Mouse (Mus musculus): ENCODE results near the gene B2m.

Gene B2m

DNA sequence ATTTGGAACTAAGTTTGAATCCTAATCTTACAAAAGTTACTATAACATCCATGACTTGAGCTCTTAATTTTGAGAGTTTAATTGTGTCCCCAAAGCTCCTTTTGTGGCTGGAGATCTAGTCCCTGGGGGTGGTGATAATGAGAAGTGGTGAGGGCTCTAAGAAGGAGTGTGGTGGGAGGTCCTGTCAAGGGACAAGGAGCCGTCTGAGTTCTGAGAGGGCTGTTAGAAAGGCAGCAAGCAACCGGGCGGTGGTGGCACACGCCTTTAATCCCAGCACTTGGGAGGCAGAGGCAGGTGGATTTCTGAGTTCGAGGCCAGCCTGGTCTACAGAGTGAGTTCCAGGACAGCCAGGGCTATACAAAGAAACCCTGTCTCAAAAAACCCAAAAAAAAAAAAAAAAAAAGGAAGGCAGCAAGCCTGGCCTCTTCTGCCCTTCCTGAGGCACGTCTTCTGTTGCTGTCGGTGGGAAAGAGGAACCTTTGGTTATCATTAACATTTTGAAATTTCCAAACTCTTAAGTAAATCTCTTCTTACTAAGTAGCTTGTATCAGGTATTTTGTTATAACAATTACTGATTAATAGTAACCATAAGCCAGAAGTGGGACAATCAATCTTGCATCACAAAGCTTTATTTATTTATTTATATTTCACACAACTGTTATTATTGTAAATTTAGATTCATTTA is 6.3 kb downstream of the B2m start:
- Histone ChIP-seq H3K36me3 (ENCODE audit: insufficient read depth, low read length) (no peaks in the 10 kb centered on the region), H3K9me3 (ENCODE audit: low read length) (peaks cover 13% of the 10 kb centered on the region), H3K4me1 (replicated peaks; ENCODE audit: low read depth, low read length) (peaks cover 10% of the 10 kb centered on the region), H3K27me3 (ENCODE audit: insufficient read depth, low read length) (peaks cover 35% of the 10 kb centered on the region), H3K4me3 (replicated peaks; ENCODE audit: low read length) (no peak overlapping the region)
- TF ChIP-seq CTCF (conservative IDR thresholded peaks at IDR 0.05; ENCODE audit: low read length) (no peak), NANOG (IDR thresholded peaks at IDR 0.05; ENCODE audit: borderline replicate concordance, low read length) (no peak), POU5F1 (IDR thresholded peaks at IDR 0.05; ENCODE audit: borderline replicate concordance, low read length) (no peak)

DNA sequence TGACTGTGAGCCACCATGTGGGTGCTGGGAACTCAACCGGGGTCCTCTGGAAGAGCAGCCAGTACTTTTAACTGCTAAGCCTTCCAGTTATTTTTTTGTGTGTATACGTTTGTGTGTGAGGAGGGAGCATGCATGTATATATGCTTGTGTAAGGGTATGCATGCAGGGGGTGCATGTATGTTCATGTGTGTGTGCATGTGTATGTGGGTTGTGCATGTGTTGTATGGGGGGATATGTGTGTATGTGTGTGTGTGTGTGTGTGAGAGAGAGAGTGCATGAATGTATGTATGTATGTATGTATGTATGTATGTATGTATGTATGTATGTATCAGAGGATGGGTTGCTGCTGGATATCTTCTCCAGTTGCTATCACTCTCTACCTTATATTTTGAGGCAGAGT is 7.0 kb downstream of the B2m start:
- Histone ChIP-seq H3K4me3 (replicated peaks; ENCODE audit: low read length) (no peak overlapping the region), H3K36me3 (ENCODE audit: insufficient read depth, low read length) (no peaks in the 10 kb centered on the region), H3K27me3 (ENCODE audit: insufficient read depth, low read length) (peaks cover 29% of the 10 kb centered on the region), H3K9me3 (ENCODE audit: low read length) (peaks cover 13% of the 10 kb centered on the region), H3K4me1 (replicated peaks; ENCODE audit: low read depth, low read length) (peaks cover 12% of the 10 kb centered on the region)
- TF ChIP-seq CTCF (conservative IDR thresholded peaks at IDR 0.05; ENCODE audit: low read length) (no peak), NANOG (IDR thresholded peaks at IDR 0.05; ENCODE audit: borderline replicate concordance, low read length) (no peak), POU5F1 (IDR thresholded peaks at IDR 0.05; ENCODE audit: borderline replicate concordance, low read length) (no peak)

DNA sequence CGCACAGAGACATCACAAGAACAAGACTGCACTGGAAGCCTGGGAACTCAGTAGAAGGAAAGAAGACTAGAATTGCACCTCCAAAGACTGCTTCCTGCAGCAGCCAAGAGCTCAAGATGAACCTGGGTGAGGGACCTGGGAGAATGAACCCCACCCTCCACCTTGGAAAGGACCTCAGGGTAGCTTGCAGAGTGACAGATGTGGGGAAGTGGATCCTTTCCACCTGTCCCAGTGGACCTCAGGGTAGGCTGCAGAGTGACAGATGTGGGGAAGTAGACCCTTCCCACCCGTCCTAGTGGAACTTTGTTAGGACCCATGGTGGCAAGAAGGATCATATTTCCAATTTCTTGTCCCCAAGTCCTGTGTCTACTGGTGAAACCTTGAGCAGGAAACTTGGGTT is 7.8 kb downstream of the B2m start:
- Histone ChIP-seq H3K4me3 (replicated peaks; ENCODE audit: low read length) (no peak overlapping the region), H3K4me1 (replicated peaks; ENCODE audit: low read depth, low read length) (peaks cover 12% of the 10 kb centered on the region), H3K9me3 (ENCODE audit: low read length) (peaks cover 6% of the 10 kb centered on the region), H3K36me3 (ENCODE audit: insufficient read depth, low read length) (no peaks in the 10 kb centered on the region), H3K27me3 (ENCODE audit: insufficient read depth, low read length) (peaks cover 23% of the 10 kb centered on the region)
- no peak for TF ChIP-seq NANOG (IDR thresholded peaks at IDR 0.05; ENCODE audit: borderline replicate concordance, low read length)
- no peak for TF ChIP-seq CTCF (conservative IDR thresholded peaks at IDR 0.05; ENCODE audit: low read length)
- no peak for TF ChIP-seq POU5F1 (IDR thresholded peaks at IDR 0.05; ENCODE audit: borderline replicate concordance, low read length)

DNA sequence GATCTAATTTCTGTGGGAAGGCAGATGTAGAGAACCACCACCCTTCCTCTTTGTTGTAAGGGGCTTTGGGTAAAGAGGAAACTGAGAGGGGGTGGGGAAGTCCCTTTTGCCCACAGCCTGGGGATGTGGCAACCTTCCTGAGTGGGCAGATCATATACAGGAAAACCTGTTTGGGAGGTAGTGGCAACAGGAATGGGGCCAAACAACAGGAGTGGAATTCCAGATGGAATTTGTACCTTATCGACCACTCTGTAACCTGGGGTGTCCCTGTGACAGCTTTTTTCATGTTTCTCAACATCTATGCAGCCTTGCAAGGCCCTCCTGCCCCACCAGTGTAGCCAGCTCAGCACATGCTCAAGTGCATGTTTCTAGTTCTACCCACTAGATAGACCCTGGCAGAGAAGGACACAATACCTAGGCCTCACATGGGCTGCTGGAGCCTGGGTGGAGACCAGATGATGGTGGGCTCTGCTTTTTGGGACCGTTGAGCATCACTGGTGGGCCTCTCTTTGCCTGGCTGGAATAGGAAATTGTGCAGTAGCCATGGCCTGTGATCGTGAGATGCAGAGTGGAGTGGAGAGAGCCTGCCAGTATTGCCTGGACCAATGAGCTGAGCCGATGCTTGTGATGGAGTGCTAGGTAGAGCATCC is 8.7 kb downstream of the B2m start:
- peak overlapping the region; percentile 41; the same call in 1 of the 2 replicates for H3K4me3 ChIP-seq (replicated peaks; ENCODE audit: low read length)
- TF ChIP-seq POU5F1 (IDR thresholded peaks at IDR 0.05; ENCODE audit: borderline replicate concordance, low read length) (no peak), CTCF (conservative IDR thresholded peaks at IDR 0.05; ENCODE audit: low read length) (no peak), NANOG (IDR thresholded peaks at IDR 0.05; ENCODE audit: borderline replicate concordance, low read length) (no peak)
- peaks cover 14% of the 10 kb centered on the region; the same call in 1 of the 2 replicates for H3K27me3 ChIP-seq (ENCODE audit: insufficient read depth, low read length)
- H3K4me1 ChIP-seq (replicated peaks; ENCODE audit: low read depth, low read length) = peaks cover 15% of the 10 kb centered on the region
- no peaks in the 10 kb centered on the region for H3K9me3 ChIP-seq (ENCODE audit: low read length)
- no peaks in the 10 kb centered on the region for H3K36me3 ChIP-seq (ENCODE audit: insufficient read depth, low read length)

DNA sequence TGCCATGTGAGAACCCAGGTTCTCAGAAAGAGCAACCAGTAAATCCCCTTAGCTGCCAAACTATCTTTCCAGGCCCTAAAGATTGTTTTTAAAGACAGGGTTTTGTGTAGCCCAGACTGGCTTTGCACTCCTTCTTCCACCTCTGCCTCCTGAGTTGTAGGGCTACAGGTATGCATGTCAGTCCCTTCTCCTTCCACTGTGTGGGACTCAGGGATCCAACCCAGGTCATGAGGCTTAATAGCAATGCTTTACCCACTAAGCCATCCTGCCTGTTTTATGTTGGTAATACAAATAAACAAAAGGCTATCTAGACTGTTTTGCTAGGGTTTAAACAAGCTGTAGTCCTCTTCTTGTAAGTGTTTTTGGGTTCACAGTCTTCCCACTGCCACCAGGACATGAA is 10.1 kb downstream of the B2m start:
- H3K4me3 ChIP-seq (replicated peaks; ENCODE audit: low read length) = no peak overlapping the region
- H3K36me3 ChIP-seq (ENCODE audit: insufficient read depth, low read length) = no peaks in the 10 kb centered on the region
- no peak for TF ChIP-seq NANOG (IDR thresholded peaks at IDR 0.05; ENCODE audit: borderline replicate concordance, low read length)
- TF ChIP-seq CTCF (conservative IDR thresholded peaks at IDR 0.05; ENCODE audit: low read length) = no peak
- TF ChIP-seq POU5F1 (IDR thresholded peaks at IDR 0.05; ENCODE audit: borderline replicate concordance, low read length) = no peak
- no peaks in the 10 kb centered on the region for H3K9me3 ChIP-seq (ENCODE audit: low read length)
- peaks cover 9% of the 10 kb centered on the region; the same call in 1 of the 2 replicates for H3K27me3 ChIP-seq (ENCODE audit: insufficient read depth, low read length)
- peaks cover 24% of the 10 kb centered on the region for H3K4me1 ChIP-seq (replicated peaks; ENCODE audit: low read depth, low read length)

DNA sequence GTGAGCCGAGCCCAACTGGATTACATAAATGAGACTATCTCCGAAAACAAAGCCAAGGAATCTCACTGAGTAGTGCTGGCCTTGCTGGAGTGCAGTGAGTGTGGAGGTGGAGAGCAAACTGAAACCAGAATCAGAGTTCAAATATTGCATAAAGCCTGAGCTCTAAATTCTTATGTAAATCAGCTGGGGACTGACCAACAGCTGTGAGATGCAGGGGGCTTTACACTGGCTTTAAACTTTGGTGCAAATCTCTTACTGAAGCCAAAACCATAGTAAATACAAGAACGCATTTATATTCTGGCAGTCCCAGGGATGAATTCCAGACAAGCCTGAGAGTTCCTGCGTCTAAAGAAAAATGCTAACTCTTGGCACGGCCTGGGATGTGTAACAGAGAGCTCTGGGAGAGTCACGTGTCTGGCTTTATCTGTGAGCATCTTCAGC is 10.9 kb downstream of the B2m start:
- H3K4me3 ChIP-seq (replicated peaks; ENCODE audit: low read length) = no peak overlapping the region
- peaks cover 9% of the 10 kb centered on the region; the same call in 1 of the 2 replicates for H3K27me3 ChIP-seq (ENCODE audit: insufficient read depth, low read length)
- H3K9me3 ChIP-seq (ENCODE audit: low read length) = no peaks in the 10 kb centered on the region
- TF ChIP-seq NANOG (IDR thresholded peaks at IDR 0.05; ENCODE audit: borderline replicate concordance, low read length) = no peak
- no peak for TF ChIP-seq CTCF (conservative IDR thresholded peaks at IDR 0.05; ENCODE audit: low read length)
- TF ChIP-seq POU5F1 (IDR thresholded peaks at IDR 0.05; ENCODE audit: borderline replicate concordance, low read length) = no peak
- H3K4me1 ChIP-seq (replicated peaks; ENCODE audit: low read depth, low read length) = peaks cover 24% of the 10 kb centered on the region
- H3K36me3 ChIP-seq (ENCODE audit: insufficient read depth, low read length) = no peaks in the 10 kb centered on the region

DNA sequence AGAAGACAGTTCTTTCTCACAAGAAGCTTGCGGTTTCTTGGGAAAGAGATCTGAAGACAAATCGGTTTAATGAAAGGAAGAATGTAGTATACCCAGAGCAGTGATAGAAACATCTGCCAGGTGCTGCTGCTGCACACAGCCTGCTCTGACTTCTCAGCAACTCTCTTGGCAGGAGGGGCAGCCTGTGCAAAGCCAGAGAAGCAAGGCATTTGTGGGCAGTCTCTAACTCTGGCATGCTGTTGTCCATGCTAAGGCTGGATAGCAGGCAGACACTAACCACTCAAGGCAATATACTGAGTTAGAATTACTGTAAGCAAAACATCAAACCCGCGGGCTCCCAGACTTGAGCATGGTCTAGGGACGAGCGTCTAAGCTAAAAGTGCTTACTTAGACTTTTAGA is 12.2 kb downstream of the B2m start:
- Histone ChIP-seq H3K4me3 (replicated peaks; ENCODE audit: low read length) (no peak overlapping the region), H3K4me1 (replicated peaks; ENCODE audit: low read depth, low read length) (peaks cover 32% of the 10 kb centered on the region), H3K36me3 (ENCODE audit: insufficient read depth, low read length) (no peaks in the 10 kb centered on the region), H3K9me3 (ENCODE audit: low read length) (no peaks in the 10 kb centered on the region), H3K27me3 (ENCODE audit: insufficient read depth, low read length) (peaks cover 13% of the 10 kb centered on the region; the same call in 1 of the 2 replicates)
- TF ChIP-seq CTCF (conservative IDR thresholded peaks at IDR 0.05; ENCODE audit: low read length) (no peak), NANOG (IDR thresholded peaks at IDR 0.05; ENCODE audit: borderline replicate concordance, low read length) (no peak), POU5F1 (IDR thresholded peaks at IDR 0.05; ENCODE audit: borderline replicate concordance, low read length) (no peak)

DNA sequence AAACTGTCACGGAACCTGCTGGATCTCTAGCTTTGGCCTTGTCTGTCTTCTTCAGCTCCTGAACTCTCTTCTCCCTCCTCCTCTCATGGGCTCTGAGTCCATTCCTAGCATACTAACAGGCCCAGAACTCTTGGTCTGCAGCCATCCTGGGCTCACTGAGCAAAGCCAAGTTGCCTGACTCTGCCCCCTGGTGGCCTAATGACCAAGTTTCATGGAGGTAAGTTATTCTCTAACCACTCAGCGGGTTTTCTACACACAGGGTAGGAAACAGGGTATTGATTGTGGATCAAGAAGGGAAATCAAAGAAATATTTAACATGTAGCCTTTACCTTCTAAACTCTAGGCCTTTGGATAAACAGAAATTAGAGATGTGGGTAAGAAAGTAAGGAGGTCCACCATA is 13.2 kb downstream of the B2m start, which contains the start of gene Trim69:
TSS of gene Trim69 (plus strand) at position 21 of the 400 bp plus-strand sequence.
- H3K4me1 ChIP-seq (replicated peaks; ENCODE audit: low read depth, low read length) = peaks cover 32% of the 10 kb centered on the region
- H3K27me3 ChIP-seq (ENCODE audit: insufficient read depth, low read length) = 0 out of 2 replicates have a peak, but pooled peaks cover 6% of the 10 kb centered on the region
- 0 out of 2 replicates have a peak within 1 kb of the TSS, but pooled peaks have one; percentile 4 for H3K4me3 ChIP-seq (replicated peaks; ENCODE audit: low read length)
- H3K9me3 ChIP-seq (ENCODE audit: low read length) = no peaks in the 10 kb centered on the region
- peak; percentile 64 for TF ChIP-seq CTCF (conservative IDR thresholded peaks at IDR 0.05; ENCODE audit: low read length)
- no peak for TF ChIP-seq NANOG (IDR thresholded peaks at IDR 0.05; ENCODE audit: borderline replicate concordance, low read length)
- no peaks in the 10 kb centered on the region for H3K36me3 ChIP-seq (ENCODE audit: insufficient read depth, low read length)
